Mouse (Mus musculus) kidney, embryonic 14.5 days (tissue): ENCODE measurements at regions not wholly inside any gene's neighbourhood (a gene's known extent, or its start where the extent isn't known, plus 50 kb on each side); places are given as distances from the start of the nearest gene placed in this dataset.

Experiments
- ATAC-seq: fragments of 200-750 bp; cut with Nextera tagmentation; 2 replicates; pipeline ENCODE4 v1.8.0; 2017; ENCODE audit warnings: moderate number of reproducible peaks, mild to moderate bottlenecking, moderate TSS enrichment, moderate library complexity; ENCODE audit not compliant: low FRiP score, low TSS enrichment
- H3K27ac ChIP-seq: fragments of 300-500 bp; sonication (generic); 2 replicates; pipeline ENCODE4 v1.5.1; 2014; ENCODE audit warnings: low read depth, mild to moderate bottlenecking, low read length, moderate library complexity, mixed read lengths
- H3K27me3 ChIP-seq: fragments of 300-500 bp; sonication (generic); 2 replicates; pipeline ENCODE4 v1.6.1; 2014; ENCODE audit warnings: mild to moderate bottlenecking, low read length; ENCODE audit not compliant: control insufficient read depth, insufficient read depth
- H3K36me3 ChIP-seq: fragments of 300-500 bp; sonication (generic); 2 replicates; pipeline ENCODE4 v1.6.1; 2014; ENCODE audit warnings: low read length, mixed read lengths; ENCODE audit not compliant: control insufficient read depth, insufficient read depth
- H3K4me1 ChIP-seq: fragments of 300-500 bp; sonication (generic); 2 replicates; pipeline ENCODE4 v1.6.1; 2014; ENCODE audit warnings: low read length, mixed read lengths; ENCODE audit not compliant: control insufficient read depth, insufficient read depth
- H3K4me2 ChIP-seq: fragments of 300-500 bp; sonication (generic); replicated peaks from 2 replicates; pipeline ENCODE4 v1.6.1; 2014; ENCODE audit warnings: low read depth, mild to moderate bottlenecking, low read length
- H3K4me3 ChIP-seq: fragments of 300-500 bp; sonication (generic); 2 replicates; pipeline ENCODE4 v1.5.1; 2014; ENCODE audit warnings: mild to moderate bottlenecking, low read length
- H3K9ac ChIP-seq: fragments of 300-500 bp; sonication (generic); 2 replicates; pipeline ENCODE4 v1.6.1; 2014; ENCODE audit warnings: low read depth, mild to moderate bottlenecking, low read length, moderate library complexity
- H3K9me3 ChIP-seq: fragments of 300-500 bp; sonication (generic); 2 replicates; pipeline ENCODE4 v1.6.1; 2016; ENCODE audit warnings: low read length; ENCODE audit not compliant: control insufficient read depth
- WGBS: fragments of 180-500 bp; shearing (Covaris S2); extraction: QIAGEN DNeasy Blood & Tissue Kit; methylation state at CpG from one replicate; pipeline ENCODE4 v1.1.7; 2014; 5-methylcytosine and 5-hydroxymethylcytosine counted together

- H3K9me3 ChIP-seq, result no peaks in the 10 kb centered on the region
- H3K4me2 ChIP-seq, result no peak overlapping the region
- 0 out of 2 replicates have a peak overlapping the region, but pooled peaks have one; percentile 23 for H3K9ac ChIP-seq
- H3K4me3 ChIP-seq, result no peak overlapping the region
- no peaks in the 10 kb centered on the region for H3K27me3 ChIP-seq
- peaks cover 4% of the 10 kb centered on the region; the same call in 1 of the 2 replicates for H3K4me1 ChIP-seq
- no peaks in the 10 kb centered on the region for H3K36me3 ChIP-seq
- no peak overlapping the region for H3K27ac ChIP-seq
- ATAC-seq, result no peak
- WGBS, result 88% methylated on average over 16 of the region's 16 CpGs
Observed at GRCm38 (mm10) chr2:174901801-174902200, 108.2 kb upstream of the Gm14444 start.

- Histone ChIP-seq H3K27ac (no peak overlapping the region; the same call in 1 of the 2 replicates), H3K27me3 (no peaks in the 10 kb centered on the region), H3K9ac (no peak overlapping the region), H3K36me3 (no peaks in the 10 kb centered on the region), H3K4me1 (peaks cover 4% of the 10 kb centered on the region; the same call in 1 of the 2 replicates), H3K4me2 (no peak overlapping the region), H3K9me3 (no peaks in the 10 kb centered on the region), H3K4me3 (no peak overlapping the region)
- no peak for ATAC-seq
- 69% methylated on average over 7 of the region's 7 CpGs for WGBS
Observed at GRCm38 (mm10) chr2:174903627-174904026, 106.4 kb upstream of the Gm14444 start.

- no peaks in the 10 kb centered on the region for H3K4me1 ChIP-seq
- no peak overlapping the region for H3K4me2 ChIP-seq
- peak; percentile 65 for ATAC-seq
- H3K9ac ChIP-seq, result no peak overlapping the region
- whole genome bisulfite sequencing, result 45% methylated on average over 6 of the region's 6 CpGs
- H3K9me3 ChIP-seq, result no peaks in the 10 kb centered on the region
- no peak overlapping the region for H3K4me3 ChIP-seq
- H3K36me3 ChIP-seq, result no peaks in the 10 kb centered on the region
- no peak overlapping the region for H3K27ac ChIP-seq
- no peaks in the 10 kb centered on the region for H3K27me3 ChIP-seq
Observed at GRCm38 (mm10) chr2:174905865-174906639, 104.0 kb upstream of the Gm14444 start.

GRCm38 (mm10) chr2:174917146-174917905 lies 92.7 kb upstream of the Gm14444 start:
- Histone ChIP-seq H3K36me3 (no peaks in the 10 kb centered on the region), H3K27me3 (no peaks in the 10 kb centered on the region), H3K9ac (no peak overlapping the region), H3K27ac (no peak overlapping the region), H3K4me2 (no peak overlapping the region), H3K4me3 (no peak overlapping the region), H3K4me1 (0 out of 2 replicates have a peak, but pooled peaks cover 5% of the 10 kb centered on the region), H3K9me3 (no peaks in the 10 kb centered on the region)
- peak; percentile 74 for ATAC-seq
- 26% methylated on average over 10 of the region's 10 CpGs for WGBS

- WGBS, result 16% methylated on average over 5 of the region's 5 CpGs
- H3K27ac ChIP-seq, result no peak overlapping the region
- peak; percentile 56 for ATAC-seq
Observed at GRCm38 (mm10) chr2:174917975-174918374, 92.1 kb upstream of the Gm14444 start.

GRCm38 (mm10) chr2:174922208-174922607 lies 87.8 kb upstream of the Gm14444 start:
- Histone ChIP-seq H3K4me1 (no peaks in the 10 kb centered on the region), H3K9ac (no peak overlapping the region), H3K4me3 (no peak overlapping the region), H3K9me3 (no peaks in the 10 kb centered on the region), H3K36me3 (no peaks in the 10 kb centered on the region), H3K27me3 (no peaks in the 10 kb centered on the region), H3K4me2 (no peak overlapping the region), H3K27ac (no peak overlapping the region)
- no peak for ATAC-seq
- 54% methylated on average over 4 of the region's 4 CpGs for WGBS

More at GRCm38 (mm10) chr2:174917975-174918374, 92.1 kb upstream of the Gm14444 start:
- Histone ChIP-seq H3K4me1 (0 out of 2 replicates have a peak, but pooled peaks cover 5% of the 10 kb centered on the region), H3K4me3 (no peak overlapping the region), H3K36me3 (no peaks in the 10 kb centered on the region), H3K27me3 (no peaks in the 10 kb centered on the region), H3K9ac (no peak overlapping the region), H3K9me3 (no peaks in the 10 kb centered on the region), H3K4me2 (no peak overlapping the region)

GRCm38 (mm10) chr2:174929718-174930117 lies 80.3 kb upstream of the Gm14444 start:
- no peaks in the 10 kb centered on the region for H3K9me3 ChIP-seq
- H3K36me3 ChIP-seq, result no peaks in the 10 kb centered on the region
- 76% methylated on average over 2 of the region's 2 CpGs for WGBS
- no peaks in the 10 kb centered on the region for H3K27me3 ChIP-seq
- no peak for ATAC-seq
- H3K27ac ChIP-seq, result no peak overlapping the region
- no peaks in the 10 kb centered on the region for H3K4me1 ChIP-seq
- H3K4me3 ChIP-seq, result no peak overlapping the region
- no peak overlapping the region for H3K9ac ChIP-seq
- no peak overlapping the region for H3K4me2 ChIP-seq

- no peaks in the 10 kb centered on the region for H3K9me3 ChIP-seq
- H3K4me3 ChIP-seq, result no peak overlapping the region
- H3K27ac ChIP-seq, result no peak overlapping the region
- H3K4me2 ChIP-seq, result no peak overlapping the region
- peak; percentile 78 for ATAC-seq
- WGBS, result 33% methylated on average over 20 of the region's 20 CpGs
- no peaks in the 10 kb centered on the region for H3K27me3 ChIP-seq
- no peak overlapping the region for H3K9ac ChIP-seq
- H3K4me1 ChIP-seq, result no peaks in the 10 kb centered on the region
- H3K36me3 ChIP-seq, result no peaks in the 10 kb centered on the region
Observed at GRCm38 (mm10) chr2:174932137-174933012, 77.7 kb upstream of the Gm14444 start.
